Mouse (Mus musculus) fat pad, adult 2 months (tissue): ENCODE data around the gene Vipr1.

ENCODE experiments used
- DNase-seq: peaks from one replicate; pipeline ENCODE4 v3.0.0-alpha.2; 2011; ENCODE audit warnings: low read depth, low spot score; ENCODE audit errors: extremely low read depth

Vipr1 gene

GRCm38 (mm10) chr9:121632891-121633290, 9.6 kb upstream of the Vipr1 start:
- no peak for DNase-seq

- no peak for DNase-seq
These were observed 9.2 kb upstream of the Vipr1 start for GRCm38 (mm10) chr9:121633306-121633705.

GRCm38 (mm10) chr9:121635835-121636576, 6.5 kb upstream of the Vipr1 start:
- no peak for DNase-seq

GRCm38 (mm10) chr9:121639790-121640189, 2.7 kb upstream of the Vipr1 start:
- DNase-seq: no peak

GRCm38 (mm10) chr9:121641235-121641915, 1.1 kb upstream of the Vipr1 start:
- no peak for DNase-seq

- DNase-seq: no peak
These were observed 515 bp upstream of the Vipr1 start, which contains the start of gene Lyzl4 for GRCm38 (mm10) chr9:121642001-121642400. Lyzl4 (minus strand) TSS chr9:121642096.

- DNase-seq: no peak
These were observed 2.3 kb downstream of the Vipr1 start for GRCm38 (mm10) chr9:121644855-121645254.

- peak; percentile 81 for DNase-seq
These were observed 4.5 kb downstream of the Vipr1 start for GRCm38 (mm10) chr9:121647026-121647425.

- peak; percentile 81 for DNase-seq
These were observed 11.2 kb downstream of the Vipr1 start for GRCm38 (mm10) chr9:121653668-121654067.

- DNase-seq: no peak
These were observed 13.8 kb downstream of the Vipr1 start for GRCm38 (mm10) chr9:121656322-121656721.

- no peak for DNase-seq
These were observed 14.6 kb downstream of the Vipr1 start for GRCm38 (mm10) chr9:121657143-121657542.

- DNase-seq: no peak
These were observed 15.7 kb downstream of the Vipr1 start for GRCm38 (mm10) chr9:121658248-121658647.

GRCm38 (mm10) chr9:121659791-121660190, 17.3 kb downstream of the Vipr1 start:
- DNase-seq: no peak

- DNase-seq: no peak
These were observed 21.0 kb downstream of the Vipr1 start for GRCm38 (mm10) chr9:121663467-121663866.

- no peak for DNase-seq
These were observed 21.6 kb downstream of the Vipr1 start for GRCm38 (mm10) chr9:121664104-121664503.

GRCm38 (mm10) chr9:121666957-121667630, 24.6 kb downstream of the Vipr1 start:
- DNase-seq: no peak

- no peak for DNase-seq
These were observed 25.3 kb downstream of the Vipr1 start for GRCm38 (mm10) chr9:121667822-121668221.

GRCm38 (mm10) chr9:121669348-121669791, 26.9 kb downstream of the Vipr1 start:
- no peak for DNase-seq

GRCm38 (mm10) chr9:121671300-121671699, 28.8 kb downstream of the Vipr1 start:
- no peak for DNase-seq

- DNase-seq: no peak
These were observed 29.8 kb downstream of the Vipr1 start for GRCm38 (mm10) chr9:121672311-121672710.

- no peak for DNase-seq
These were observed 31.2 kb downstream of the Vipr1 start for GRCm38 (mm10) chr9:121673716-121674115.

- no peak for DNase-seq
These were observed 32.5 kb downstream of the Vipr1 start for GRCm38 (mm10) chr9:121675011-121675410.
